ENCODE assay signal across 8 mouse cellular contexts in genomic region chr2:121139266-121140017, GRCm38 (mm10). TPM values are rescaled to one million over a fixed set of nuclear protein-coding genes. Genes with fewer than 3 reads are reported as not detected.
A peak's percentile ranks its signal among the peaks of the same experiment; 100 is the strongest.
DNase-seq lines count a peak whose midpoint lies in the region; ATAC-seq and TF ChIP-seq lines count a peak whose summit lies in the region.

No protein-coding gene starts in this region.

- TF ChIP-seq CTCF in intestine, postnatal 0 days (IDR thresholded peaks at IDR 0.05; ENCODE audit: low read depth), result peak; percentile 4; the same call in 1 of the 2 replicates

- WGBS in intestine, postnatal 0 days, result 27% methylated on average over 29 of the region's 29 CpGs
- WGBS in liver, embryonic 16.5 days (ENCODE audit: insufficient replicate concordance), result 47% methylated on average over 29 of the region's 29 CpGs
- 41% methylated on average over 29 of the region's 29 CpGs for WGBS in neural tube, embryonic 15.5 days

- H3K4me2 ChIP-seq in intestine, postnatal 0 days (replicated peaks; ENCODE audit: low read depth), result peak overlapping the region; percentile 94
- H3K4me2 ChIP-seq in liver, embryonic 16.5 days (ENCODE audit: low read depth, low read length), result peak overlapping the region; percentile 90
- H3K4me2 ChIP-seq in neural tube, embryonic 15.5 days, result peak overlapping the region; percentile 90

- ATAC-seq in intestine, postnatal 0 days, result peak; percentile 25
- ATAC-seq in liver, embryonic 16.5 days (ENCODE audit: low read depth), result no peak; the same call in 1 of the 2 replicates
- ATAC-seq in neural tube, embryonic 15.5 days (ENCODE audit: low FRiP score), result no peak; the same call in 1 of the 2 replicates

- peak overlapping the region; percentile 81 for H3K4me3 ChIP-seq in intestine, postnatal 0 days (ENCODE audit: low read depth, low read length)
- H3K4me3 ChIP-seq in liver, embryonic 16.5 days (ENCODE audit: low read depth, low read length), result peak overlapping the region; percentile 89
- H3K4me3 ChIP-seq in neural tube, embryonic 15.5 days (replicated peaks), result peak overlapping the region; percentile 84

- peak overlapping the region; percentile 95 for H3K27ac ChIP-seq in intestine, postnatal 0 days (ENCODE audit: low read depth, low read length)
- peak overlapping the region; percentile 92 for H3K27ac ChIP-seq in liver, embryonic 16.5 days (ENCODE audit: low read length)
- H3K27ac ChIP-seq in neural tube, embryonic 15.5 days (replicated peaks), result peak overlapping the region; percentile 100

- peak overlapping the region; percentile 86 for H3K9ac ChIP-seq in intestine, postnatal 0 days (ENCODE audit: low read depth, low read length)
- H3K9ac ChIP-seq in liver, embryonic 16.5 days (ENCODE audit: low read depth, low read length), result peak overlapping the region; percentile 93
- H3K9ac ChIP-seq in neural tube, embryonic 15.5 days (replicated peaks), result peak overlapping the region; percentile 92

- H3K36me3 ChIP-seq in intestine, postnatal 0 days (ENCODE audit: control insufficient read depth, insufficient read depth), result 0 out of 2 replicates have a peak, but pooled peaks cover 7% of the 10 kb centered on the region
- peaks cover 6% of the 10 kb centered on the region for H3K36me3 ChIP-seq in liver, embryonic 16.5 days (ENCODE audit: control insufficient read depth, insufficient read depth)
- H3K36me3 ChIP-seq in neural tube, embryonic 15.5 days, result peaks cover 9% of the 10 kb centered on the region; the same call in 1 of the 2 replicates

- peak; percentile 6 for DNase-seq in urinary bladder, postnatal 25 days (ENCODE audit: low spot score)
- no peak for DNase-seq in urinary bladder, postnatal 10 days (ENCODE audit: low spot score)
- peak; percentile 45 for DNase-seq in cerebellum, adult 8-10 months
- DNase-seq in heart, adult 11 months, result peak; percentile 96
- no peak for DNase-seq in right cerebral cortex, postnatal 25 days

- no peaks in the 10 kb centered on the region for H3K4me1 ChIP-seq in intestine, postnatal 0 days (replicated peaks; ENCODE audit: control insufficient read depth, insufficient read depth, low read length)
- peaks cover 28% of the 10 kb centered on the region for H3K4me1 ChIP-seq in liver, embryonic 16.5 days (ENCODE audit: control insufficient read depth, low read depth, low read length)
- H3K4me1 ChIP-seq in neural tube, embryonic 15.5 days, result peaks cover 45% of the 10 kb centered on the region

- H3K9me3 ChIP-seq in intestine, postnatal 0 days (ENCODE audit: control insufficient read depth), result no peaks in the 10 kb centered on the region
- no peaks in the 10 kb centered on the region for H3K9me3 ChIP-seq in liver, embryonic 16.5 days (replicated peaks; ENCODE audit: control insufficient read depth, low read length)
- H3K9me3 ChIP-seq in neural tube, embryonic 15.5 days (replicated peaks), result no peaks in the 10 kb centered on the region

- H3K27me3 ChIP-seq in intestine, postnatal 0 days (replicated peaks; ENCODE audit: control insufficient read depth, insufficient read depth, low read length), result no peaks in the 10 kb centered on the region
- H3K27me3 ChIP-seq in liver, embryonic 16.5 days (ENCODE audit: control insufficient read depth, insufficient read depth, low read depth, low read length), result no peaks in the 10 kb centered on the region
- no peaks in the 10 kb centered on the region for H3K27me3 ChIP-seq in neural tube, embryonic 15.5 days (replicated peaks)

RNA-seq across cellular contexts. Expression of gene Adal, which starts 0.8 kb away (rescaled TPM):
- polyA plus RNA-seq in intestine, postnatal 0 days (2015; fragmentation: Nextera tagmentation; extraction: Ambion mirVana), result 7.1 and 8.2 TPM in 2 replicates
- polyA plus RNA-seq in liver, embryonic 16.5 days (2015; fragmentation: Nextera tagmentation; extraction: Ambion mirVana), result 9.5 and 10.2 TPM in 2 replicates
- polyA plus RNA-seq in neural tube, embryonic 15.5 days (2015; fragmentation: Nextera tagmentation; extraction: Ambion mirVana), result 27.1 and 27.6 TPM in 2 replicates

RNA-seq across cellular contexts. Expression of gene Lcmt2, which starts 1.0 kb away (rescaled TPM):
- polyA plus RNA-seq in intestine, postnatal 0 days (2015; fragmentation: Nextera tagmentation; extraction: Ambion mirVana), result 14.3 and 14.8 TPM in 2 replicates
- polyA plus RNA-seq in liver, embryonic 16.5 days (2015; fragmentation: Nextera tagmentation; extraction: Ambion mirVana), result 9.4 and 10.5 TPM in 2 replicates
- 18.9 and 21.5 TPM in 2 replicates for polyA plus RNA-seq in neural tube, embryonic 15.5 days (2015; fragmentation: Nextera tagmentation; extraction: Ambion mirVana)

RNA-seq across cellular contexts. Expression of gene Tgm7, which starts 29.8 kb away (rescaled TPM):
- polyA plus RNA-seq in intestine, postnatal 0 days (2015; fragmentation: Nextera tagmentation; extraction: Ambion mirVana), result not detected in 2 replicates
- not detected in 2 replicates for polyA plus RNA-seq in liver, embryonic 16.5 days (2015; fragmentation: Nextera tagmentation; extraction: Ambion mirVana)
- polyA plus RNA-seq in neural tube, embryonic 15.5 days (2015; fragmentation: Nextera tagmentation; extraction: Ambion mirVana), result 0.13 TPM in 1 of 2 replicates, not detected in the other

RNA-seq across cellular contexts. Expression of gene Tubgcp4, which starts 31.0 kb away (rescaled TPM):
- polyA plus RNA-seq in intestine, postnatal 0 days (2015; fragmentation: Nextera tagmentation; extraction: Ambion mirVana), result 12.3 and 14.4 TPM in 2 replicates
- polyA plus RNA-seq in liver, embryonic 16.5 days (2015; fragmentation: Nextera tagmentation; extraction: Ambion mirVana), result 19.0 and 20.5 TPM in 2 replicates
- polyA plus RNA-seq in neural tube, embryonic 15.5 days (2015; fragmentation: Nextera tagmentation; extraction: Ambion mirVana), result 45.2 and 47.2 TPM in 2 replicates

RNA-seq across cellular contexts. Expression of gene Zscan29, which starts 31.5 kb away (rescaled TPM):
- polyA plus RNA-seq in intestine, postnatal 0 days (2015; fragmentation: Nextera tagmentation; extraction: Ambion mirVana), result 6.0 and 7.1 TPM in 2 replicates
- 3.9 and 4.4 TPM in 2 replicates for polyA plus RNA-seq in liver, embryonic 16.5 days (2015; fragmentation: Nextera tagmentation; extraction: Ambion mirVana)
- polyA plus RNA-seq in neural tube, embryonic 15.5 days (2015; fragmentation: Nextera tagmentation; extraction: Ambion mirVana), result 6.0 and 6.8 TPM in 2 replicates

Comparison
In these comparisons a context has a peak if more than half of its experiments do, and no peak if none do; other contexts are left out.
1. DNase-seq: peak in urinary bladder, postnatal 25 days (single experiment), cerebellum, adult 8-10 months (single experiment) and heart, adult 11 months (single experiment); none in urinary bladder, postnatal 10 days (single experiment) and right cerebral cortex, postnatal 25 days (single experiment).
2. Peak in every context shown above with its lines, with median percentiles within 50 percentile points of each other: H3K27ac ChIP-seq, H3K4me2 ChIP-seq, H3K4me3 ChIP-seq and H3K9ac ChIP-seq.